Comparison of ENCODE assay signal across 13 mouse cellular contexts in genomic region chr4:106951455-106951854, GRCm38 (mm10). TPM values are rescaled to one million over a fixed set of nuclear protein-coding genes. Genes with fewer than 3 reads are reported as not detected.
DNase-seq lines count a peak whose midpoint lies in the region; ATAC-seq and TF ChIP-seq lines count a peak whose summit lies in the region.
"Had no signal": no experiment of that assay in that cellular context is flagged by ENCODE, and none has a peak within 500 bp of the region (broad histone marks: within the 10 kb centered on the region; RNA-seq: fewer than 3 reads in every experiment).

No protein-coding gene starts in this region.

- no peak overlapping the region for H3K4me3 ChIP-seq in hindbrain, postnatal 0 days (ENCODE audit: low read length)
- no peak overlapping the region for H3K4me3 ChIP-seq in hindbrain, embryonic 10.5 days
- no peak overlapping the region for H3K4me3 ChIP-seq in liver, embryonic 14.5 days (ENCODE audit: insufficient read depth in 1 of 2, low read depth in 2 of 2, low read length in 2 of 2)
- H3K4me3 ChIP-seq: forebrain, embryonic 10.5 days; heart, embryonic 13.5 days; limb, embryonic 15.5 days; midbrain, embryonic 10.5 days; stomach, embryonic 15.5 days had no signal

- peaks cover 46% of the 10 kb centered on the region for H3K4me1 ChIP-seq in hindbrain, postnatal 0 days (ENCODE audit: insufficient read depth, low read length)
- peaks cover 97% of the 10 kb centered on the region for H3K4me1 ChIP-seq in hindbrain, embryonic 10.5 days (replicated peaks)
- H3K4me1 ChIP-seq in liver, embryonic 14.5 days (replicated peaks; ENCODE audit: control insufficient read depth in 2 of 2, insufficient read depth in 2 of 2, low read length in 1 of 2): peaks cover 3 to 31% of the 10 kb centered on the region in 2 experiments

- H3K36me3 ChIP-seq in hindbrain, postnatal 0 days (ENCODE audit: insufficient read depth, low read length): no peaks in the 10 kb centered on the region
- peaks cover 45% of the 10 kb centered on the region for H3K36me3 ChIP-seq in hindbrain, embryonic 10.5 days
- H3K36me3 ChIP-seq in liver, embryonic 14.5 days (replicated peaks; ENCODE audit: control insufficient read depth, insufficient read depth, low read depth): peaks cover 9% of the 10 kb centered on the region
- H3K36me3 ChIP-seq: heart, embryonic 13.5 days; stomach, embryonic 15.5 days had no signal

- peak; percentile 33 for DNase-seq in hindbrain, postnatal 0 days (ENCODE audit: low spot score)
- DNase-seq in hindbrain, embryonic 10.5 days (ENCODE audit: low spot score): no peak
- peak; percentile 59 for DNase-seq in thymus, postnatal 0 days (ENCODE audit: low spot score)
- DNase-seq in thymus, postnatal 10 days (ENCODE audit: low spot score in 2 of 2): no peak
- peak in 1 of 3 experiments; percentile 41 for DNase-seq in liver, embryonic 14.5 days (ENCODE audit: low read depth in 3 of 3, low spot score in 3 of 3)
- no peak for DNase-seq in cerebellum, adult 8-10 months
- no peak for DNase-seq in cerebellum, postnatal 25 days
- no peak for DNase-seq in cerebellum, adult 9-10 months

- no peaks in the 10 kb centered on the region for H3K9me3 ChIP-seq in hindbrain, postnatal 0 days (ENCODE audit: low read length)
- no peaks in the 10 kb centered on the region for H3K9me3 ChIP-seq in hindbrain, embryonic 10.5 days
- H3K9me3 ChIP-seq in liver, embryonic 14.5 days (ENCODE audit: control insufficient read depth, low read length): no peaks in the 10 kb centered on the region
- H3K9me3 ChIP-seq: forebrain, embryonic 10.5 days; heart, embryonic 13.5 days; limb, embryonic 15.5 days; midbrain, embryonic 10.5 days; stomach, embryonic 15.5 days had no signal

- H3K9ac ChIP-seq in hindbrain, postnatal 0 days (replicated peaks; ENCODE audit: low read length): no peak overlapping the region
- H3K9ac ChIP-seq in liver, embryonic 14.5 days (replicated peaks): no peak overlapping the region
- H3K9ac ChIP-seq: heart, embryonic 13.5 days; limb, embryonic 15.5 days; stomach, embryonic 15.5 days had no signal

- H3K27ac ChIP-seq in hindbrain, postnatal 0 days: no peak overlapping the region
- H3K27ac ChIP-seq in hindbrain, embryonic 10.5 days: no peak overlapping the region
- no peak overlapping the region for H3K27ac ChIP-seq in liver, embryonic 14.5 days
- H3K27ac ChIP-seq: forebrain, embryonic 10.5 days; limb, embryonic 15.5 days; midbrain, embryonic 10.5 days; stomach, embryonic 15.5 days had no signal

- peak; percentile 39 for TF ChIP-seq CTCF in hindbrain, postnatal 0 days (IDR thresholded peaks at IDR 0.05; ENCODE audit: low read depth)
- TF ChIP-seq CTCF in liver, embryonic 14.5 days (IDR thresholded peaks at IDR 0.05; ENCODE audit: low read depth): peak; percentile 61

- TF ChIP-seq EP300 in liver, embryonic 14.5 days (IDR thresholded peaks at IDR 0.05; ENCODE audit: low read depth): no peak

- no peak for ATAC-seq in hindbrain, postnatal 0 days
- ATAC-seq in liver, embryonic 14.5 days (ENCODE audit: insufficient read depth): peak; percentile 22; the same call in 1 of the 2 replicates

- no peak overlapping the region for H3K4me2 ChIP-seq in hindbrain, postnatal 0 days (ENCODE audit: low read depth, low read length)
- H3K4me2 ChIP-seq in liver, embryonic 14.5 days (ENCODE audit: low read depth): no peak overlapping the region
- H3K4me2 ChIP-seq: heart, embryonic 13.5 days; limb, embryonic 15.5 days; stomach, embryonic 15.5 days had no signal

- WGBS in hindbrain, postnatal 0 days: 47% methylated on average over 4 of the region's 4 CpGs
- 56% methylated on average over 4 of the region's 4 CpGs for WGBS in hindbrain, embryonic 10.5 days
- 7% methylated on average over 4 of the region's 4 CpGs for WGBS in liver, embryonic 14.5 days (ENCODE audit: insufficient replicate concordance)

- H3K27me3 ChIP-seq in hindbrain, postnatal 0 days (ENCODE audit: insufficient read depth, low read length): no peaks in the 10 kb centered on the region
- no peaks in the 10 kb centered on the region for H3K27me3 ChIP-seq in hindbrain, embryonic 10.5 days (ENCODE audit: insufficient read depth, poor library complexity, severe bottlenecking)
- no peaks in the 10 kb centered on the region for H3K27me3 ChIP-seq in liver, embryonic 14.5 days (ENCODE audit: control insufficient read depth, insufficient read depth, low read length)
- H3K27me3 ChIP-seq: heart, embryonic 13.5 days; limb, embryonic 15.5 days; stomach, embryonic 15.5 days had no signal

RNA-seq across cellular contexts. Expression of gene Ssbp3, which starts 41.0 kb away (rescaled TPM):
- total RNA-seq in hindbrain, postnatal 0 days (2014; rRNA removed): 155 and 156 TPM in 2 replicates
- polyA plus RNA-seq in hindbrain, postnatal 0 days (2015; fragmentation: Nextera tagmentation; extraction: Ambion mirVana): 102 and 108 TPM in 2 replicates
- 140 and 180 TPM in 2 replicates for polyA plus RNA-seq in hindbrain, embryonic 10.5 days (2016; fragmentation: Nextera tagmentation; extraction: Ambion mirVana)
- polyA plus RNA-seq in thymus, postnatal 0 days (2015; fragmentation: Nextera tagmentation; extraction: Ambion mirVana): 93.6 and 106 TPM in 2 replicates
- 48.4 and 52.1 TPM in 2 replicates for polyA plus RNA-seq in liver, embryonic 14.5 days (2012; rRNA removed)
- polyA plus RNA-seq in liver, embryonic 14.5 days (2014; fragmentation: Nextera tagmentation; extraction: Ambion mirVana): 33.0 and 37.9 TPM in 2 replicates

Comparison
In these comparisons a context has a peak if more than half of its experiments do, and no peak if none do; other contexts are left out.
1. DNase-seq: peak in hindbrain, postnatal 0 days (single experiment) and thymus, postnatal 0 days (single experiment); none in hindbrain, embryonic 10.5 days (single experiment), thymus, postnatal 10 days (0 of 2), cerebellum, adult 8-10 months (single experiment), cerebellum, postnatal 25 days (0 of 2) and cerebellum, adult 9-10 months (single experiment).